13 mouse cellular contexts compared by ENCODE assay signal in genomic region chr10:60354881-60355677, GRCm38 (mm10). TPM values are rescaled to one million over a fixed set of nuclear protein-coding genes. Genes with fewer than 3 reads are reported as not detected.
DNase-seq lines count a peak whose midpoint lies in the region; ATAC-seq and TF ChIP-seq lines count a peak whose summit lies in the region.
"Had no signal": no experiment of that assay in that cellular context is flagged by ENCODE, and none has a peak within 500 bp of the region (broad histone marks: within the 10 kb centered on the region; RNA-seq: fewer than 3 reads in every experiment).

No protein-coding gene starts in this region.

- ATAC-seq in kidney, postnatal 0 days (replicated peaks; ENCODE audit: low FRiP score, low read depth): no peak
- ATAC-seq in stomach, postnatal 0 days (ENCODE audit: low FRiP score, low TSS enrichment): no peak

- 0 out of 2 replicates have a peak overlapping the region, but pooled peaks have one; percentile 25 for H3K27ac ChIP-seq in kidney, postnatal 0 days
- peak overlapping the region; percentile 75 for H3K27ac ChIP-seq in stomach, postnatal 0 days (replicated peaks)
- H3K27ac ChIP-seq: liver, embryonic 15.5 days had no signal

- H3K9ac ChIP-seq in kidney, postnatal 0 days (ENCODE audit: low read depth, low read length): no peak overlapping the region
- H3K9ac ChIP-seq in stomach, postnatal 0 days (ENCODE audit: low read length): no peak overlapping the region
- H3K9ac ChIP-seq: liver, embryonic 15.5 days had no signal

- 45% methylated on average over 11 of the region's 11 CpGs for WGBS in kidney, postnatal 0 days
- 50% methylated on average over 11 of the region's 11 CpGs for WGBS in stomach, postnatal 0 days

- no peak for TF ChIP-seq CTCF in kidney, postnatal 0 days (IDR thresholded peaks at IDR 0.05; ENCODE audit: low read depth)
- TF ChIP-seq CTCF in stomach, postnatal 0 days (IDR thresholded peaks at IDR 0.05; ENCODE audit: low read depth): no peak

- H3K36me3 ChIP-seq in kidney, postnatal 0 days (ENCODE audit: insufficient read depth, low read length): no peaks in the 10 kb centered on the region
- no peaks in the 10 kb centered on the region for H3K36me3 ChIP-seq in stomach, postnatal 0 days (ENCODE audit: control insufficient read depth, insufficient read depth, low read length)

- H3K4me3 ChIP-seq in kidney, postnatal 0 days (replicated peaks; ENCODE audit: low read depth, low read length): no peak overlapping the region
- H3K4me3 ChIP-seq in stomach, postnatal 0 days (ENCODE audit: low read depth, low read length): no peak overlapping the region
- H3K4me3 ChIP-seq: liver, embryonic 15.5 days; megakaryocyte, embryonic 14.5 days had no signal

- TF ChIP-seq EP300 in stomach, postnatal 0 days (optimal IDR thresholded peaks at IDR 0.05): no peak

- peaks cover 7% of the 10 kb centered on the region for H3K4me1 ChIP-seq in kidney, postnatal 0 days (replicated peaks; ENCODE audit: insufficient read depth, low read length)
- peaks cover 6% of the 10 kb centered on the region; the same call in 1 of the 2 replicates for H3K4me1 ChIP-seq in stomach, postnatal 0 days (replicated peaks; ENCODE audit: control insufficient read depth, insufficient read depth)

- H3K9me3 ChIP-seq in kidney, postnatal 0 days (replicated peaks; ENCODE audit: low read length): no peaks in the 10 kb centered on the region
- H3K9me3 ChIP-seq in stomach, postnatal 0 days (ENCODE audit: control insufficient read depth, low read length): no peaks in the 10 kb centered on the region
- H3K9me3 ChIP-seq: liver, embryonic 15.5 days; megakaryocyte, embryonic 14.5 days had no signal

- no peak overlapping the region for H3K4me2 ChIP-seq in kidney, postnatal 0 days (ENCODE audit: low read length)
- H3K4me2 ChIP-seq in stomach, postnatal 0 days (replicated peaks; ENCODE audit: low read depth): no peak overlapping the region
- H3K4me2 ChIP-seq: liver, embryonic 15.5 days had no signal

- no peaks in the 10 kb centered on the region for H3K27me3 ChIP-seq in kidney, postnatal 0 days (ENCODE audit: insufficient read depth, low read length)
- H3K27me3 ChIP-seq in stomach, postnatal 0 days (ENCODE audit: control insufficient read depth, insufficient read depth, low read length): no peaks in the 10 kb centered on the region
- H3K27me3 ChIP-seq: liver, embryonic 15.5 days; megakaryocyte, embryonic 14.5 days had no signal

- DNase-seq in adrenal gland, postnatal 10 days: peak; percentile 47
- DNase-seq in adrenal gland, adult 18-20 months (ENCODE audit: low spot score in 2 of 2): no peak
- DNase-seq in kidney, postnatal 0 days (ENCODE audit: low spot score): peak; percentile 46
- no peak for DNase-seq in kidney, adult 11 months
- peak; percentile 63 for DNase-seq in gastrocnemius, postnatal 25 days
- DNase-seq in stomach, postnatal 0 days (ENCODE audit: low spot score): no peak
- DNase-seq in thymus, postnatal 0 days (ENCODE audit: low spot score): no peak
- DNase-seq in ovary, adult 18-20 months (ENCODE audit: low spot score): no peak
- DNase-seq: thymus, postnatal 14 days had no signal

RNA-seq across cellular contexts. Expression of gene Vsir, which starts 8.4 kb away (rescaled TPM):
- 10 to 100 TPM; 20.1 to 21.0 TPM for total RNA-seq in adrenal gland, postnatal 10 days (2021)
- 10 to 100 TPM; 12.2 to 25.5 TPM for total RNA-seq in adrenal gland, adult 18-20 months (2021)
- polyA plus RNA-seq in kidney, postnatal 0 days (2015; fragmentation: Nextera tagmentation; extraction: Ambion mirVana): 3.4 and 3.7 TPM in 2 replicates
- total RNA-seq in gastrocnemius, postnatal 25 days (2021): 1 to 10 TPM; 7.0 to 7.4 TPM
- 4.2 and 4.3 TPM in 2 replicates for polyA plus RNA-seq in stomach, postnatal 0 days (2015; fragmentation: Nextera tagmentation; extraction: Ambion mirVana)
- 14.0 and 15.2 TPM in 2 replicates for polyA plus RNA-seq in thymus, postnatal 0 days (2015; fragmentation: Nextera tagmentation; extraction: Ambion mirVana)

RNA-seq across cellular contexts. Expression of gene Gm17455, which starts 44.4 kb away (rescaled TPM):
- not detected for total RNA-seq in adrenal gland, postnatal 10 days (2021)
- not detected for total RNA-seq in adrenal gland, adult 18-20 months (2021)
- 0.74 and 0.84 TPM in 2 replicates for polyA plus RNA-seq in kidney, postnatal 0 days (2015; fragmentation: Nextera tagmentation; extraction: Ambion mirVana)
- not detected for total RNA-seq in gastrocnemius, postnatal 25 days (2021)
- polyA plus RNA-seq in stomach, postnatal 0 days (2015; fragmentation: Nextera tagmentation; extraction: Ambion mirVana): 0.74 and 1.0 TPM in 2 replicates
- 0.31 and 0.52 TPM in 2 replicates for polyA plus RNA-seq in thymus, postnatal 0 days (2015; fragmentation: Nextera tagmentation; extraction: Ambion mirVana)
- total RNA-seq: heart, postnatal 10 days; left cerebral cortex, adult 18-20 months had no signal

Comparison
In these comparisons a context has a peak if more than half of its experiments do, and no peak if none do; other contexts are left out.
1. DNase-seq: peak in adrenal gland, postnatal 10 days (single experiment), kidney, postnatal 0 days (single experiment) and gastrocnemius, postnatal 25 days (single experiment); none in adrenal gland, adult 18-20 months (0 of 2), kidney, adult 11 months (single experiment), stomach, postnatal 0 days (single experiment), thymus, postnatal 0 days (single experiment) and ovary, adult 18-20 months (single experiment).